Mouse (Mus musculus) midbrain, embryonic 12.5 days (tissue): ENCODE measurements around the gene Hs6st3. TPM values are rescaled to one million over a fixed set of nuclear protein-coding genes. Genes with fewer than 3 reads are reported as not detected.

ENCODE experiments used
- ATAC-seq: fragments of 200-750 bp; cut with Nextera tagmentation; 2 replicates; pipeline ENCODE4 v1.8.0; 2017; ENCODE audit warnings: low read depth, moderate TSS enrichment, moderate library complexity; ENCODE audit not compliant: low FRiP score
- H3K27ac ChIP-seq: fragments of 300-500 bp; sonication (generic); replicated peaks from 2 replicates; pipeline ENCODE4 v1.5.1; 2016; ENCODE audit warnings: mild to moderate bottlenecking
- H3K27me3 ChIP-seq: fragments of 300-500 bp; sonication (generic); 2 replicates; pipeline ENCODE4 v1.6.1; 2016; ENCODE audit warnings: mild to moderate bottlenecking
- H3K36me3 ChIP-seq: fragments of 300-500 bp; sonication (generic); 2 replicates; pipeline ENCODE4 v1.6.1; 2016
- H3K4me1 ChIP-seq: fragments of 300-500 bp; sonication (generic); 2 replicates; pipeline ENCODE4 v1.6.1; 2016
- H3K4me2 ChIP-seq: fragments of 300-500 bp; sonication (generic); replicated peaks from 2 replicates; pipeline ENCODE4 v1.6.1; 2016; ENCODE audit warnings: mild to moderate bottlenecking, moderate library complexity
- H3K4me3 ChIP-seq: fragments of 300-500 bp; sonication (generic); 2 replicates; pipeline ENCODE4 v1.5.1; 2016; ENCODE audit warnings: mild to moderate bottlenecking
- H3K9ac ChIP-seq: fragments of 300-500 bp; sonication (generic); replicated peaks from 2 replicates; pipeline ENCODE4 v1.6.1; 2016; ENCODE audit warnings: mild to moderate bottlenecking, moderate library complexity
- H3K9me3 ChIP-seq: fragments of 300-500 bp; sonication (generic); 2 replicates; pipeline ENCODE4 v1.6.1; 2016; ENCODE audit warnings: mild to moderate bottlenecking
- WGBS: fragments of 180-500 bp; shearing (Covaris S2); methylation state at CpG from one replicate; pipeline ENCODE4 v1.1.7; 2016; 5-methylcytosine and 5-hydroxymethylcytosine counted together
- polyA plus RNA-seq: library from polyadenylated mRNA; unstranded; fragments of >200 nt; fragmentation: Nextera tagmentation; extraction: Ambion mirVana; gene quantifications from 2 replicates; pipeline ENCODE4 v1.2.1, GENCODE M21; 2016

Hs6st3 gene
- polyA plus RNA-seq, 1 experiment from 2014 or later = 0.88 TPM

DNA sequence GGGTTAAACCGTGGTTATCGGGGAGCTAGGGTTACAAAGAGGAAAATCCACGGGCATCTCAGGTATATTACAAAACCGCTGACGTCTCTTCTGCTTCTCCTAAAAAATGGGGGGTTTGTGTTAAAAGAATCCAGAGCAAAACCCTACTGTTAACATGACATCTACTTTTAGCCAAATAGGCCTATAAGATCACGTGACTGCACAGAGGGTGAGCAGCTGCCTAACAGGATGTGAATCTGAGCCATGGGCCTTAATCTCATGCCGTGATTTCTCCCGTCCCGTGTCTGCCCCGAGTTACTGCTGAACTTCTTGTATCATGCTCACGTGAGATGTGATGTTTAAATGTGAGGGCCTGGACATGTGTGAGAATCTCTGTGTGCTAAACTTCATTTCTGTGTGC, 540.4 kb downstream of the Hs6st3 start:
- Histone ChIP-seq H3K36me3 (no peaks in the 10 kb centered on the region), H3K4me3 (no peak overlapping the region), H3K4me1 (no peaks in the 10 kb centered on the region), H3K9ac (no peak overlapping the region), H3K27ac (no peak overlapping the region), H3K9me3 (no peaks in the 10 kb centered on the region), H3K27me3 (no peaks in the 10 kb centered on the region), H3K4me2 (no peak overlapping the region)
- no peak for ATAC-seq
- WGBS = 89% methylated on average over 11 of the region's 11 CpGs

DNA sequence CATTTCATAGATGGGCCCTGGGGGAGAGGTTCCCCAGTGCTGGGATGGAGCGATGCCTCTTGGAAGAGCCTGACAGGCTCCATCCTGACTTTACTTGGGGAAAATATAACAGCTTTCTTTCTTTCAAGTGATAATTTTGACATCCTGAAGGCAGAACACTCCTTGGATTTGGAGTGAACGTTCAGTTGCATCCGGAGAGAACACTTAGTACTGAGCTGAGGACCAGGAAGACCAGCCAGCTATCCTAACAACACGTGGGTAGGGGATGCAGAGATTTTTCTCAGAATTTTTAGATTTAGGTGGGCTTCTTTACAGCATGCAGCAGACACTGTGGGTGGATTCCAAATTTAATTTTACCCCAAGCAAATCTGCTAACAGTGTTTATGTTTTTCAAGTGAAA, 541.9 kb downstream of the Hs6st3 start:
- Histone ChIP-seq H3K9me3 (no peaks in the 10 kb centered on the region), H3K27ac (no peak overlapping the region), H3K4me1 (no peaks in the 10 kb centered on the region), H3K27me3 (no peaks in the 10 kb centered on the region), H3K4me2 (no peak overlapping the region), H3K4me3 (no peak overlapping the region), H3K36me3 (no peaks in the 10 kb centered on the region), H3K9ac (no peak overlapping the region)
- no peak for ATAC-seq
- WGBS = 86% methylated on average over 4 of the region's 4 CpGs

DNA sequence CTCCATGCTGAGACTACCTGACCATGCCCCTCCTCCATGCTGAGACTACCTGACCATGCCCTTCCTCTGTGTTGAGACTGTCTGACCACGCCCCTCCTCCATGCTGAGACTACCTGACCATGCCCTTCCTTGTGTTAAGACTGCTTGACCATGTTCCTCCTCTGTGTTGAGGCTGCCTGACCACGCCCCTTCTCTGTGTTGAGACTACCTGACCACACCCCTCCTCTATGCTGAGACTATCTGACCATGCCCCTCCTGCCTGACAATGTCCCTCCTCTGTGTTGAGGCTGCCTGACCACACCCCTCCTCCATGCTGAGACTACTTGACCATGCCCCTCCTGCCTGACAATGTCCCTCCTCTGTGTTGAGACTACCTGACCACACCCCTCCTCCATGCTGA, 549.7 kb downstream of the Hs6st3 start:
- Histone ChIP-seq H3K27ac (no peak overlapping the region), H3K4me3 (no peak overlapping the region), H3K27me3 (no peaks in the 10 kb centered on the region), H3K9ac (no peak overlapping the region), H3K9me3 (no peaks in the 10 kb centered on the region), H3K36me3 (no peaks in the 10 kb centered on the region), H3K4me1 (no peaks in the 10 kb centered on the region), H3K4me2 (no peak overlapping the region)
- ATAC-seq = 0 out of 2 replicates have a peak, but pooled peaks have one; percentile 38
- WGBS = 66% methylated on average over 2 of the region's 2 CpGs

DNA sequence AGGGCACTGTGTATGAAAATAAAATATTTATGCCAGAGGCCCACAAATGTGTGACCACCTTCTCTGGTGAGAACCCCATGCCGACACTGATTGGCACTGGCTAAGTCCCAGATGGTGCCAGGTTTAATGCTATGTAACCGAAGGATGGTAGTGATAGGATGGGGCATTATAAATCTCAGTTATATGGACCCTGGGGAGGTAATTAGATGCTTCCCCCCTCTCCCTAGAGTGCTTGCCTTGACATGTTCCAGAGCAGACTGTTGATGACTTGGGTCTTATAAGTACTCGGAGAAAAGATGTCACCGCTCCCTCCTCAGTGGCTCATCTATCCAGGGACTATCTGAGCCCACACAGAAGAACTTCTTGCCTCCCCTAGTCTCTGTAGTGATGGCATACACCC, 561.8 kb downstream of the Hs6st3 start:
- WGBS = 92% methylated on average over 4 of the region's 4 CpGs
- Histone ChIP-seq H3K9me3 (no peaks in the 10 kb centered on the region), H3K4me3 (no peak overlapping the region), H3K27me3 (no peaks in the 10 kb centered on the region), H3K36me3 (no peaks in the 10 kb centered on the region), H3K27ac (no peak overlapping the region), H3K9ac (no peak overlapping the region), H3K4me1 (no peaks in the 10 kb centered on the region), H3K4me2 (no peak overlapping the region)
- no peak for ATAC-seq

DNA sequence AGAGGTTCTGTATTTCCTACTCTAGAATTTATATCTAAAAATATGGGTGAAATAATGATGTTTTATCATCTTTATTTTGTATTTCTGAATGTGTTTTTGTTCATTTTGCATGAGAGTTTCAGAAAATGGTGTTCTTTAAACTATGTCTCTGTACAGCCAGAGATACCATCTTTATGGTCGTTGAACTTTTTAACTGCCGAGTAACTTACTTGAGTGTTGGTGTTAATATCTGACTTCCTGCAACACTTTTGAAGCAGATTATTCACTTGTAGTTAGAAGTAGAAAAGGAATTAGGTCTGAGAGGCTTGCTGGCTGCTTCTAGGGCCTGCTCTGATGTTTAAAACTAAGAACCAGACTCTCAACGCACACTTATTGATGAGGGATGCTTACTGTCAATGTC, 576.6 kb downstream of the Hs6st3 start:
- ATAC-seq = no peak
- H3K4me3 ChIP-seq = no peak overlapping the region

DNA sequence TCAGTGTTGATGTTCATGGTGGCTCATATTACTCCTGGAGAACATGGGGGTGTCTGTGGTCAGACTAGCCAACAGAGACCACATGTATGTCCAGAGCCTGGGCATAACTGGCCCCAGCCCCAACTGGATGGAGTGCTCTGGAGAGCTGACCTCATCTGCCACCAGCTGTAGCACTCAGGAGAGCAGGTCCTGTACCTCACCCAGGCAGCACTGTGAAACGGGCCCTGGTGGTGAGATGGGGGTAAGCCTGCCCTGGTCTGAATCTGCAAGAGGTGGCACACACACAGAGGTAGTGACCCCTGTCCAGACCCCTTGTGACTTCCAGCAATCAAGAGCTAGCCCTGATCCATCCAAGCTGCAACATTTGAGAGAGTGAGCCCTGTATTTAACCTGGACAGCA, 579.2 kb downstream of the Hs6st3 start:
- H3K9me3 ChIP-seq = no peaks in the 10 kb centered on the region
- H3K36me3 ChIP-seq = no peaks in the 10 kb centered on the region
- no peak overlapping the region for H3K4me2 ChIP-seq
- no peak overlapping the region for H3K4me3 ChIP-seq
- H3K4me1 ChIP-seq = no peaks in the 10 kb centered on the region
- H3K9ac ChIP-seq = no peak overlapping the region
- H3K27ac ChIP-seq = no peak overlapping the region
- ATAC-seq = peak; percentile 30; the same call in 1 of the 2 replicates
- H3K27me3 ChIP-seq = no peaks in the 10 kb centered on the region
- 73% methylated on average over 1 of the region's 1 CpGs for WGBS

More for the DNA sequence above, 576.6 kb downstream of the Hs6st3 start:
- 93% methylated on average over 3 of the region's 3 CpGs for WGBS
- no peaks in the 10 kb centered on the region for H3K4me1 ChIP-seq
- H3K27me3 ChIP-seq = no peaks in the 10 kb centered on the region
- H3K9me3 ChIP-seq = no peaks in the 10 kb centered on the region
- H3K9ac ChIP-seq = no peak overlapping the region
- H3K4me2 ChIP-seq = no peak overlapping the region
- H3K27ac ChIP-seq = no peak overlapping the region
- H3K36me3 ChIP-seq = no peaks in the 10 kb centered on the region

DNA sequence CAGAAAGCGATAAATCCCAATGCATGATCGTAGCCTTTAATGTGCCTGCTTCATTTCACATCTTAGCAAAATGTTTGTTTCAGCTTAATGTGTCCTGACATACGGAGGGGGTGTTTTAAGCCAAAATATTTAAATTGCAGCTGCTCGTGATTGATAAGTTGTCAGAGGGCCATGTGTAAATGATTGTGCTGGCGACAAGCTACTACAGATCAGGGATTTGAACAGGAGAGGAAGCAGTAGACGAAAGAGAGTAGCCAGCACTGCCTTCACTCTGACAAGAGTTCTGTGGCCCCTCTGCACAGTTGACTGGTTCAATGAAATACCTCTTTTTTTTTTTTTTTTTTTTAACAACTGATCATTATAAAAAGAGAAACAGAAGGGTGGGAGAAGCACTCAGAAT, 587.0 kb downstream of the Hs6st3 start:
- ATAC-seq = no peak
- WGBS = 85% methylated on average over 6 of the region's 6 CpGs

DNA sequence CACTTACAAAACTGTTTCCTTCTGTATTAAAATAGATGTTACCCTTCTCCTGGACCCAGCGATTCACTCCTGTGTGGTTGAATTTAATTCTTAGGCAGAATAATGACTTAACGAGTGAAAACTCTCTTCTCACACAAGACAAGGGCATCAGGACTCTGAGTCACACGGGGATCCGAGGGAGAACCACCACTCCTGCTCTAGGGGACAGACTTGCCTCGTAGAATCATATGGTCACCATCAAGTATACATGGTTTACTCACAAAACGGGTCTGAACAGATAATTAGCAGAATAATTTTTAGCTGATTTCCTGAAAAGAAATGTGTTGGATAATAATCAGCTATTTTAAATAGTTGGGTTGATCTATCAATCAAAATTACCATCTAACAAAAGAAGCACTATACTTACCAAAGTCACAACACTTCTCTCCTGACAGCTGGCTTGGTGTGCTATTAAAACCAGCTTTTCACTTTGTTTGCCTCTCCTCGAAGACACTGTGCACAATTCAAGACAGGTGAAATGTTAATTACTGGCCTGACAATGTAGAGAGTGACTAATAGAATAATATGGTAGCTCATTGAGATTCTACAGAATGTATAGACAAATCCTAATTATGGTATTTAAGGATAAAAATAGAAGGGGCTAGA, 593.4 kb downstream of the Hs6st3 start:
- WGBS = 71% methylated on average over 7 of the region's 7 CpGs
- no peaks in the 10 kb centered on the region for H3K36me3 ChIP-seq
- no peaks in the 10 kb centered on the region for H3K4me1 ChIP-seq
- no peak overlapping the region for H3K4me3 ChIP-seq
- H3K9ac ChIP-seq = no peak overlapping the region
- ATAC-seq = no peak
- H3K27me3 ChIP-seq = no peaks in the 10 kb centered on the region
- H3K4me2 ChIP-seq = no peak overlapping the region
- no peak overlapping the region for H3K27ac ChIP-seq
- no peaks in the 10 kb centered on the region for H3K9me3 ChIP-seq

More for the DNA sequence above, 587.0 kb downstream of the Hs6st3 start:
- Histone ChIP-seq H3K9me3 (no peaks in the 10 kb centered on the region), H3K4me1 (no peaks in the 10 kb centered on the region), H3K4me3 (no peak overlapping the region), H3K27ac (no peak overlapping the region), H3K27me3 (no peaks in the 10 kb centered on the region), H3K9ac (no peak overlapping the region), H3K4me2 (no peak overlapping the region), H3K36me3 (no peaks in the 10 kb centered on the region)

DNA sequence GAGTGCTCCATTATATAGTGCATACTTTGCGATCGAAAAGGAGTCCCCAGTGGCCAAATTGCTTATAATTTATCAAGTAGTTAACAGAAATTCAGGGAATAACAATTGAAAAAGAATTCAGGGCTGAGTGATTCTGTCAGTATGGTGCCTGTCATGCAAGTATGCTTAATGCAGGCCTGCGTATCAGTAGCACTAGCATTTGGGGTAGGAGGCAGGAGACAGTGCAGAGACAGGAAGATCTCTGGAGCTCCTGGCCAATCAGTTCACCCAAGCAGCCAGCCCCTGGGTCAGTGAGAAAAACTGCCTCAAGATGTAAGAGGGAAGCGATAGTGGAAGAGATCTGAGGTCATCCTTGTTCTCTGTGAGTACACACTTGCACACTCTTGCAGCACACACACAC, 594.1 kb downstream of the Hs6st3 start:
- ATAC-seq = no peak
- Histone ChIP-seq H3K27ac (no peak overlapping the region), H3K27me3 (no peaks in the 10 kb centered on the region), H3K9ac (no peak overlapping the region), H3K4me2 (no peak overlapping the region), H3K36me3 (no peaks in the 10 kb centered on the region), H3K9me3 (no peaks in the 10 kb centered on the region), H3K4me1 (no peaks in the 10 kb centered on the region), H3K4me3 (no peak overlapping the region)
- WGBS = 88% methylated on average over 4 of the region's 4 CpGs

DNA sequence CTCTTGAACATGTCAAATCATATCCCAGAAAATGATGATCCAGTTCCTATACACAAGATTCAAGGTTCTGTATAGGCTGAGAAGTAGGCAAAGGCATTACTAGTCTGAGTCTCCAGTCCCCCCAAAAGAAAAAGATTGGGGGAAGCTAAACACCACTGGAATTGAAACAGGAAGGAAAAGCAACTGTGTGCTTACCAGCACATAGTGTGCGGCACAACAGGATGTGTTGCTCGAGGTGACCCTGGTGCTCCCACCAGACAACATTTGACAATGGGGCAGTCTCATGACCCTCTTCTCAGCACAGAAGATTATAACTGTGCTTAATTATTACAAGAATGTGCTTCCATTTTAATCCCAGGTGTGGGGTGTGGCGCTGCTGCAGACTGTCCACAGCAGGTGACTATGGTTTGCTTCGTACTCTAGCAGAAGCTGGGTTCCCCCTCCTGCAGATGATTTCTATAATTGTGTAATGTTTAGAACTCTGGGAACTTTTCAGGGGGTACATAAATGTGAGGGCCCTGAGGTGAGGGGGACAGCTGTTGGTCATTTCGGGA, 599.3 kb downstream of the Hs6st3 start:
- no peak overlapping the region for H3K4me2 ChIP-seq
- 83% methylated on average over 5 of the region's 5 CpGs for WGBS
- no peaks in the 10 kb centered on the region for H3K4me1 ChIP-seq
- no peaks in the 10 kb centered on the region for H3K9me3 ChIP-seq
- H3K27ac ChIP-seq = no peak overlapping the region
- no peak for ATAC-seq
- no peaks in the 10 kb centered on the region for H3K36me3 ChIP-seq
- no peak overlapping the region for H3K4me3 ChIP-seq
- no peak overlapping the region for H3K9ac ChIP-seq
- no peaks in the 10 kb centered on the region for H3K27me3 ChIP-seq

DNA sequence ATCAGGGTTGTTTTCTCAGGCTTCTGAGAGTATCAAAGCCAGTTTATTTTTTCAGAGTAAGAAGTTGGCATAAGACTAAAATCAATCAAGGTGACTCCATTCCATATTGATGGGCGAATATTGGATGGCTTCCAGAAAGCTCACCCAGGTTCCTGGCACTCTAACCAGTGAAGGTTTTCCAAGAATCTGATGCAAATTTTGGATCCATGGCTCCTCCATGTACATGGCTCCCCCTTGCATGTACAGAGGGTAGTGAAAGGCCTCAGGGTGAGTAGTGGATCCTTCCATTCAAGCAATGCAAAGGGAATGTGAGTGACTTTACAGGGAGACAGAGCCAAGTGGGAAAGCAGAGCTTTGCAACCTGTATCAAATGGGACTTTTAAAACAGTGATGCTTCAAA, 603.6 kb downstream of the Hs6st3 start:
- Histone ChIP-seq H3K27me3 (no peaks in the 10 kb centered on the region), H3K4me3 (no peak overlapping the region), H3K9ac (no peak overlapping the region), H3K4me2 (no peak overlapping the region), H3K36me3 (no peaks in the 10 kb centered on the region), H3K4me1 (no peaks in the 10 kb centered on the region), H3K27ac (no peak overlapping the region), H3K9me3 (no peaks in the 10 kb centered on the region)
- WGBS = 91% methylated on average over 1 of the region's 1 CpGs
- ATAC-seq = no peak

DNA sequence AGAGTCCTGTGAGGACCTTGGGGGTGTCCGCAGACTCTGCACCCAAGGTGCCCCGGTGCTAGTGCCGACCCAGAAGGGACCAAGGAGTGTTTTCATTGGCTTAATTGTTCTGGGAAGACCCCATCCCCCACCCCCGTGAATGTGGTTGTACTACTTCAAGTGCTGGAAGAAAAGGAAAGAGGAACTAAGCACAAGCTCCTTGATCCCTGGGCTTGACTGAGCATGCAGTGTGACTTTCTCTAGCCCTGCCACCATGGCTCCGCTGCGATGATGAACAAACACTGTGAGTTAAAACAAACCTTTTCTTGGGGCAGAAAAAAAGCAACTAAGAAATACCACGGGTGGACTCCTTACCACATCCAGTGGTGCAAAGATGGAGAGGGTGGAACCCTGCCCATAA, 623.2 kb downstream of the Hs6st3 start:
- Histone ChIP-seq H3K27me3 (no peaks in the 10 kb centered on the region), H3K4me1 (no peaks in the 10 kb centered on the region), H3K36me3 (no peaks in the 10 kb centered on the region), H3K27ac (no peak overlapping the region), H3K4me3 (no peak overlapping the region), H3K4me2 (no peak overlapping the region), H3K9ac (no peak overlapping the region), H3K9me3 (no peaks in the 10 kb centered on the region)
- WGBS = 84% methylated on average over 7 of the region's 7 CpGs
- no peak for ATAC-seq

DNA sequence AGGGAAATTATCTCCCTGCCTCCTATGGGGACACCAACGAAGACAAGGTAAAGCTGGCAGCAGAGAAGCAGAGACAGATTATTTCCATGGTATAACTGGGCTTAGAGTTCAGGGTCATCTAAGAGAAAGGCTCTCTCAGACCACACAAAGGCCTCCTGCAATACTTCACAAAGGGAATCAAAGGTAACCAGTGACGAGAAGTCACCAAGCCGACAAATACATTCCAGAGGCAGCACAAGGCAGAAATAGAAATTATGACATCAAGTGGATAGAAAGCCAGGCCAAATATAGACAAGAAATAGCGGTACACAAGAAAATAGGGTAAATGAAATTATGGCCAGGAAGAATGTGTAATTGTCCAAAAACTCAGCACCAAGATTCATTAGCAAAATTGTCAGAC, 633.9 kb downstream of the Hs6st3 start:
- no peak overlapping the region for H3K9ac ChIP-seq
- no peak for ATAC-seq
- 61% methylated on average over 4 of the region's 4 CpGs for WGBS
- no peaks in the 10 kb centered on the region for H3K9me3 ChIP-seq
- no peaks in the 10 kb centered on the region for H3K27me3 ChIP-seq
- no peak overlapping the region for H3K4me2 ChIP-seq
- H3K4me1 ChIP-seq = no peaks in the 10 kb centered on the region
- no peak overlapping the region for H3K4me3 ChIP-seq
- H3K27ac ChIP-seq = no peak overlapping the region
- no peaks in the 10 kb centered on the region for H3K36me3 ChIP-seq
